Mouse (Mus musculus) megakaryocyte-erythroid progenitor cell, adult 5 weeks (primary cell): ENCODE results near the gene Kank1. TPM values are rescaled to one million over a fixed set of nuclear protein-coding genes. Genes with fewer than 3 reads are reported as not detected.

Source experiments
- polyA plus RNA-seq: library from polyadenylated mRNA; stranded (reverse); fragments of >175 nt; gene quantifications from 2 replicates; pipeline ENCODE4 v1.2.3, GENCODE M21; 2012

Gene Kank1
- not detected in 2 replicates for polyA plus RNA-seq

GRCm38 (mm10) chr19:25236596-25237491 is at the start of gene Kank1:
Gene Kank1, plus strand, starts transcription at chr19:25236975.

Other genes starting within 250 kb of the Kank1 start
- gene Dock8, start 237.4 kb upstream of the Kank1 start, polyA plus RNA-seq, result 34.1 and 39.8 TPM in 2 replicates